Mouse (Mus musculus) liver, embryonic 16.5 days (tissue): Measurements from ENCODE around the gene Chrna3. TPM values are rescaled to one million over a fixed set of nuclear protein-coding genes. Genes with fewer than 3 reads are reported as not detected.

Experiments
- ATAC-seq: fragments of 200-750 bp; cut with Nextera tagmentation; 2 replicates; pipeline ENCODE4 v1.8.0; 2017; ENCODE audit warnings: low read depth, mild to moderate bottlenecking, moderate number of reproducible peaks, moderate library complexity
- H3K27ac ChIP-seq: fragments of 300-500 bp; sonication (generic); 2 replicates; pipeline ENCODE4 v1.5.1; 2014; ENCODE audit warnings: mild to moderate bottlenecking, low read length
- H3K27me3 ChIP-seq: fragments of 300-500 bp; sonication (generic); 2 replicates; pipeline ENCODE4 v1.6.1; 2014; ENCODE audit warnings: low read depth, low read length, mixed read lengths; ENCODE audit not compliant: control insufficient read depth, insufficient read depth
- H3K36me3 ChIP-seq: fragments of 300-500 bp; sonication (generic); 2 replicates; pipeline ENCODE4 v1.6.1; 2014; ENCODE audit warnings: mild to moderate bottlenecking; ENCODE audit not compliant: control insufficient read depth, insufficient read depth
- H3K4me1 ChIP-seq: fragments of 300-500 bp; sonication (generic); 2 replicates; pipeline ENCODE4 v1.6.1; 2014; ENCODE audit warnings: low read depth, low read length, mixed read lengths; ENCODE audit not compliant: control insufficient read depth
- H3K4me2 ChIP-seq: fragments of 300-500 bp; sonication (generic); 2 replicates; pipeline ENCODE4 v1.6.1; 2014; ENCODE audit warnings: low read depth, low read length, mixed read lengths
- H3K4me3 ChIP-seq: fragments of 300-500 bp; sonication (generic); 2 replicates; pipeline ENCODE4 v1.5.1; 2014; ENCODE audit warnings: low read depth, mild to moderate bottlenecking, low read length
- H3K9ac ChIP-seq: fragments of 300-500 bp; sonication (generic); 2 replicates; pipeline ENCODE4 v1.6.1; 2014; ENCODE audit warnings: low read depth, low read length
- H3K9me3 ChIP-seq: fragments of 300-500 bp; sonication (generic); replicated peaks from 2 replicates; pipeline ENCODE4 v1.6.1; 2016; ENCODE audit warnings: low read length; ENCODE audit not compliant: control insufficient read depth
- WGBS: fragments of 180-500 bp; shearing (Covaris S2); extraction: QIAGEN DNeasy Blood & Tissue Kit; methylation state at CpG from one replicate; pipeline ENCODE4 v1.1.7; 2014; ENCODE audit not compliant: insufficient replicate concordance; 5-methylcytosine and 5-hydroxymethylcytosine counted together
- polyA plus RNA-seq: library from polyadenylated mRNA; unstranded; fragments of >200 nt; fragmentation: Nextera tagmentation; extraction: Ambion mirVana; gene quantifications from 2 replicates; pipeline ENCODE4 v1.2.1, GENCODE M21; 2015

The Chrna3 gene
- 0.05 TPM in 1 of 2 replicates, not detected in the other for polyA plus RNA-seq

- Histone ChIP-seq H3K9me3 (no peaks in the 10 kb centered on the region), H3K27ac (no peak within 1 kb of the TSS), H3K9ac (no peak within 1 kb of the TSS), H3K27me3 (peaks cover 36% of the 10 kb centered on the region), H3K4me1 (no peaks in the 10 kb centered on the region), H3K36me3 (no peaks in the 10 kb centered on the region), H3K4me3 (no peak within 1 kb of the TSS), H3K4me2 (no peak within 1 kb of the TSS)
- no peak for ATAC-seq
- WGBS, result 3% methylated on average over 39 of the region's 39 CpGs
Measured at GRCm38 (mm10) chr9:55026275-55026663, at the start of gene Chrna3. Chrna3 (minus strand) TSS chr9:55026562.

GRCm38 (mm10) chr9:55067965-55068265, 41.6 kb upstream of the Chrna3 start:
- no peak overlapping the region for H3K4me3 ChIP-seq
- no peak for ATAC-seq
- 40% methylated on average over 5 of the region's 5 CpGs for WGBS
- H3K4me1 ChIP-seq, result no peaks in the 10 kb centered on the region
- H3K9ac ChIP-seq, result no peak overlapping the region
- H3K4me2 ChIP-seq, result no peak overlapping the region
- no peaks in the 10 kb centered on the region for H3K36me3 ChIP-seq
- no peak overlapping the region for H3K27ac ChIP-seq
- no peaks in the 10 kb centered on the region for H3K9me3 ChIP-seq
- H3K27me3 ChIP-seq, result no peaks in the 10 kb centered on the region

- WGBS, result 50% methylated on average over 8 of the region's 8 CpGs
- Histone ChIP-seq H3K4me2 (no peak overlapping the region), H3K27me3 (no peaks in the 10 kb centered on the region), H3K9me3 (no peaks in the 10 kb centered on the region), H3K4me1 (no peaks in the 10 kb centered on the region), H3K9ac (no peak overlapping the region), H3K36me3 (no peaks in the 10 kb centered on the region), H3K4me3 (no peak overlapping the region), H3K27ac (no peak overlapping the region)
- no peak for ATAC-seq
Measured at GRCm38 (mm10) chr9:55067260-55067964, 41.0 kb upstream of the Chrna3 start.

- ATAC-seq, result no peak
Measured at GRCm38 (mm10) chr9:55065241-55065640, 38.9 kb upstream of the Chrna3 start.

GRCm38 (mm10) chr9:55058067-55058466, 31.7 kb upstream of the Chrna3 start:
- Histone ChIP-seq H3K4me3 (no peak overlapping the region), H3K36me3 (no peaks in the 10 kb centered on the region), H3K27me3 (no peaks in the 10 kb centered on the region), H3K9ac (no peak overlapping the region), H3K9me3 (no peaks in the 10 kb centered on the region), H3K4me1 (no peaks in the 10 kb centered on the region), H3K4me2 (no peak overlapping the region), H3K27ac (no peak overlapping the region)
- no peak for ATAC-seq
- WGBS, result 73% methylated on average over 4 of the region's 4 CpGs

More at GRCm38 (mm10) chr9:55065241-55065640, 38.9 kb upstream of the Chrna3 start:
- Histone ChIP-seq H3K9ac (no peak overlapping the region), H3K4me3 (no peak overlapping the region), H3K9me3 (no peaks in the 10 kb centered on the region), H3K27me3 (no peaks in the 10 kb centered on the region), H3K4me2 (no peak overlapping the region), H3K4me1 (no peaks in the 10 kb centered on the region), H3K36me3 (no peaks in the 10 kb centered on the region), H3K27ac (no peak overlapping the region)
- WGBS, result 65% methylated on average over 9 of the region's 9 CpGs

- peak; percentile 59; the same call in 1 of the 2 replicates for ATAC-seq
- WGBS, result 46% methylated on average over 2 of the region's 2 CpGs
Measured at GRCm38 (mm10) chr9:55055386-55055930, 29.1 kb upstream of the Chrna3 start.

GRCm38 (mm10) chr9:55048211-55048880, 22.0 kb upstream of the Chrna3 start, which contains the start of gene Chrnb4:
Chrnb4 (minus strand) TSS chr9:55048779.
- H3K9ac ChIP-seq, result no peak within 1 kb of the TSS
- no peak for ATAC-seq
- H3K27me3 ChIP-seq, result peaks cover 2% of the 10 kb centered on the region
- no peaks in the 10 kb centered on the region for H3K9me3 ChIP-seq
- H3K27ac ChIP-seq, result no peak within 1 kb of the TSS
- no peaks in the 10 kb centered on the region for H3K36me3 ChIP-seq
- H3K4me2 ChIP-seq, result peak within 1 kb of the TSS; percentile 53
- H3K4me1 ChIP-seq, result no peaks in the 10 kb centered on the region
- WGBS, result 1% methylated on average over 23 of the region's 23 CpGs
- peak within 1 kb of the TSS; percentile 17; the same call in 1 of the 2 replicates for H3K4me3 ChIP-seq

More at GRCm38 (mm10) chr9:55055386-55055930, 29.1 kb upstream of the Chrna3 start:
- Histone ChIP-seq H3K27me3 (no peaks in the 10 kb centered on the region; the same call in 1 of the 2 replicates), H3K4me3 (no peak overlapping the region), H3K9me3 (no peaks in the 10 kb centered on the region), H3K4me2 (no peak overlapping the region), H3K9ac (no peak overlapping the region), H3K4me1 (no peaks in the 10 kb centered on the region), H3K36me3 (no peaks in the 10 kb centered on the region), H3K27ac (no peak overlapping the region)

- Histone ChIP-seq H3K4me2 (no peak overlapping the region), H3K36me3 (no peaks in the 10 kb centered on the region), H3K27ac (no peak overlapping the region), H3K27me3 (peaks cover 2% of the 10 kb centered on the region), H3K4me1 (no peaks in the 10 kb centered on the region), H3K4me3 (no peak overlapping the region), H3K9ac (no peak overlapping the region), H3K9me3 (no peaks in the 10 kb centered on the region)
- 1% methylated on average over 3 of the region's 3 CpGs for WGBS
- no peak for ATAC-seq
Measured at GRCm38 (mm10) chr9:55046764-55047163, 20.4 kb upstream of the Chrna3 start.

GRCm38 (mm10) chr9:55045001-55045400, 18.6 kb upstream of the Chrna3 start:
- Histone ChIP-seq H3K4me3 (no peak overlapping the region), H3K4me1 (no peaks in the 10 kb centered on the region), H3K27ac (no peak overlapping the region), H3K9ac (no peak overlapping the region), H3K9me3 (no peaks in the 10 kb centered on the region), H3K36me3 (no peaks in the 10 kb centered on the region), H3K27me3 (peaks cover 2% of the 10 kb centered on the region; the same call in 1 of the 2 replicates), H3K4me2 (no peak overlapping the region)
- ATAC-seq, result no peak
- WGBS, result 51% methylated on average over 2 of the region's 2 CpGs
